Mouse (Mus musculus): ENCODE results near the gene Zfp93. TPM values are rescaled to one million over a fixed set of nuclear protein-coding genes. Genes with fewer than 3 reads are reported as not detected.

Gene Zfp93
- polyA plus RNA-seq, 1 experiment from 2014 or later, result 7.8 TPM

DNA sequence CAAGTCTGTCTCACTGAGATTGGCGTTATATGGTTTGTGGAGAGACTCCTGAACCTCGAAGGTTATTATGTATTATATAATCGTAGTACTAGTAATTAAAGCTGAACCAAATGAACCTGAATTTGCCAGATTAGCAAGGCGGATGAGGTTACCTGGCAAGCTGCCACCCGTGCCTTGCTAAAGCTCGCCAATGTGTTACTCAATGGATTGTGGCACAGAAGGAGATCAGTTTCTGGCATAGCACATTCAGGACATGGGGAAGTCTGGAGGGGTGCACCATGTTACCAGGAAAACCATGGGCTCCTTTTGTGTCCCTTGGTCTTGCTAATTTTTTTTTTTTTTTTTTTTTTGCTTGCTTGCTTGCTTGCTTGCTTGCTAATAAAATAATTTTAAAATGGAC, 55.0 kb downstream of the Zfp93 start:
- 88% methylated on average over 6 of the region's 6 CpGs for WGBS
- Histone ChIP-seq H3K4me2 (replicated peaks) (peak overlapping the region; percentile 53), H3K27ac (no peak overlapping the region), H3K9ac (replicated peaks) (no peak overlapping the region), H3K9me3 (peaks cover 10% of the 10 kb centered on the region), H3K27me3 (peaks cover 3% of the 10 kb centered on the region; the same call in 1 of the 2 replicates), H3K4me3 (replicated peaks) (no peak overlapping the region), H3K36me3 (no peaks in the 10 kb centered on the region), H3K4me1 (replicated peaks) (peaks cover 12% of the 10 kb centered on the region)
- ATAC-seq, result no peak

DNA sequence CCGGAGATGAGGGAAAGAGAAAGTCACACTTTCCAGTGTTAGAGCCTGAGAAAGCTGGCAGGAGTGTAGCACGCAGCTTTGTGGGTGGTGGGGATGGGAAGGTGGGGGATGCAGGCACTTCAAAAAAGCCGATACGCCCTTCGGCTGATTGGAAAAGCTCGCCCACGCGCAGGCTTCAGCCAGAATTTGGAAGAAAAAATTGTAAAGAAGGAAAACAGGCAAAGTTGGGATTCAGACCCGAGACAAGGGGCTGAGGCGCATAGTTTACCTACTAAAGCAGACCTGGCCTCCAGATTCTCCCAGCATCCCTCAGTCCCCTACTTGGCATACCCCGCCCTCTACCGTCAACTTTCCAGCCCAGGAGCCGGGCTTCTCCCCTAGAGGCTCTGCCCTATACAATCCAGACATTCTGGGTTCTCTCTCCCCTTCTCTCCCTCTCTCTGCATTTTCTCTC, 55.5 kb downstream of the Zfp93 start:
- Histone ChIP-seq H3K4me2 (replicated peaks) (peak overlapping the region; percentile 53), H3K27me3 (peaks cover 3% of the 10 kb centered on the region; the same call in 1 of the 2 replicates), H3K36me3 (no peaks in the 10 kb centered on the region), H3K4me1 (replicated peaks) (peaks cover 12% of the 10 kb centered on the region), H3K9me3 (peaks cover 10% of the 10 kb centered on the region), H3K27ac (no peak overlapping the region), H3K4me3 (replicated peaks) (peak overlapping the region; percentile 32), H3K9ac (replicated peaks) (peak overlapping the region; percentile 53)
- ATAC-seq, result peak; percentile 85
- WGBS, result 8% methylated on average over 13 of the region's 13 CpGs

DNA sequence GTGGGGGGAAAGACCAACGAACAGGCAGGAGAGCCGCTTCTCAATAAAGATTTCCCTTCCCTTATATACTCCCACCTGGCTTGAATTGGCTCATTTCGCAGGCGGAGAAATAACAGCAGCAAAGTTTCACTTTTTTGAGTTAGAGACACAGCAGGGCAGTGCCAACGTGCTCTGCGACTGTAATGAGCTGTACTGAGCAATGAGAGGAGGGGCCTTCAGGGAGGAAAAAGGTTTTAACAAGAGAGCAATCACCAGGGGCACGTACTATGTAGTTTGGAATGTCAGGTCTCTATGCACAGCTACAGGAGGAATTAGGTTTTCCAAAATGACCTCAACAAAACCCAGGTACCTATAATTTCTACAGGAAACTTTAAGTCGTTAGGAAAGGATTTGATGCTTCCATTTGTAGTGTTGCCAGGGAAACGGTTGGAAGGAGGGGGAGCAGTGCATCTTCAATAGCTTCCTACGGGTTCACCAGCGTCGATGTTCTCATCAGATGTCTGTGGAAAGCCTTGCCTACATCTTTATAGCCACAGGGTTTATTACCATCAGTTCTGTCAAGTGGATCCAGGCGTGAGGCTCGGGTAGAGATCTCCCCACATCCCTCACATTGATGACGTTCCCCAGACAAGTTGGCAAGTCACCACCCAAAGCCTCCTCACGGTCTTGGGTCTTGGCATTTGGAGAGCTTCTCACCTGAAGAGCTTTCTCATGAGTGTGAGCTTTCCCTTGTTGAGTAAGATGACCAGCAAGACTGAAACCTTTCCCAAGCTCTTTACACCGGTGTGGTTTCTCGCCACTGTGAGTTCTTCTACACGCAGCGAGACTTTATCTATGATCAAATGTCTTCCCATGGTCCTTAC, 56.3 kb downstream of the Zfp93 start:
- peak; percentile 76 for ATAC-seq
- Histone ChIP-seq H3K27me3 (peaks cover 3% of the 10 kb centered on the region; the same call in 1 of the 2 replicates), H3K36me3 (no peaks in the 10 kb centered on the region), H3K4me2 (replicated peaks) (peak overlapping the region; percentile 53), H3K9ac (replicated peaks) (no peak overlapping the region), H3K27ac (no peak overlapping the region), H3K4me1 (replicated peaks) (peaks cover 12% of the 10 kb centered on the region), H3K9me3 (peaks cover 10% of the 10 kb centered on the region), H3K4me3 (replicated peaks) (peak overlapping the region; percentile 32)
- whole genome bisulfite sequencing, result 36% methylated on average over 20 of the region's 20 CpGs

Other genes with a start within 250 kb of the Zfp93 start
- not detected in 2 replicates for gene Vmn1r183, start 217.2 kb upstream of the Zfp93 start, polyA plus RNA-seq (2015; fragmentation: Nextera tagmentation; extraction: Ambion mirVana)
- 33.6 and 35.2 TPM in 2 replicates for gene Zfp180, start 188.5 kb upstream of the Zfp93 start, polyA plus RNA-seq (2015; fragmentation: Nextera tagmentation; extraction: Ambion mirVana)
- gene Zfp112, start 158.1 kb upstream of the Zfp93 start, polyA plus RNA-seq (2015; fragmentation: Nextera tagmentation; extraction: Ambion mirVana), result 9.7 and 11.3 TPM in 2 replicates
- gene Zfp235, start 136.3 kb upstream of the Zfp93 start, polyA plus RNA-seq (2015; fragmentation: Nextera tagmentation; extraction: Ambion mirVana), result 20.6 and 21.4 TPM in 2 replicates
- gene Zfp114, start 95.4 kb upstream of the Zfp93 start, polyA plus RNA-seq (2015; fragmentation: Nextera tagmentation; extraction: Ambion mirVana), result 4.8 and 5.2 TPM in 2 replicates
- gene Zfp111, start 59.0 kb upstream of the Zfp93 start, polyA plus RNA-seq (2015; fragmentation: Nextera tagmentation; extraction: Ambion mirVana), result 5.7 and 9.2 TPM in 2 replicates
- gene Zfp109, start 32.9 kb upstream of the Zfp93 start, polyA plus RNA-seq (2015; fragmentation: Nextera tagmentation; extraction: Ambion mirVana), result 3.9 and 4.5 TPM in 2 replicates
- gene Zfp108, start 15.6 kb upstream of the Zfp93 start, polyA plus RNA-seq (2015; fragmentation: Nextera tagmentation; extraction: Ambion mirVana), result 4.6 and 5.1 TPM in 2 replicates
- gene Zfp61, start 30.8 kb downstream of the Zfp93 start, polyA plus RNA-seq (2015; fragmentation: Nextera tagmentation; extraction: Ambion mirVana), result 41.2 and 49.4 TPM in 2 replicates
- gene Zfp94, start 46.2 kb downstream of the Zfp93 start, polyA plus RNA-seq (2015; fragmentation: Nextera tagmentation; extraction: Ambion mirVana), result 19.4 and 22.0 TPM in 2 replicates
- gene Tescl, start 63.5 kb downstream of the Zfp93 start, polyA plus RNA-seq (2015; fragmentation: Nextera tagmentation; extraction: Ambion mirVana), result 0.40 TPM in 1 of 2 replicates, not detected in the other
- not detected in 2 replicates for gene Lypd5, start 78.8 kb downstream of the Zfp93 start, polyA plus RNA-seq (2015; fragmentation: Nextera tagmentation; extraction: Ambion mirVana)
- 0.40 and 0.66 TPM in 2 replicates for gene Kcnn4, start 99.8 kb downstream of the Zfp93 start, polyA plus RNA-seq (2015; fragmentation: Nextera tagmentation; extraction: Ambion mirVana)
- 32.9 and 33.5 TPM in 2 replicates for gene Smg9, start 129.2 kb downstream of the Zfp93 start, polyA plus RNA-seq (2015; fragmentation: Nextera tagmentation; extraction: Ambion mirVana)
- gene Irgc1, start 181.9 kb downstream of the Zfp93 start, polyA plus RNA-seq (2015; fragmentation: Nextera tagmentation; extraction: Ambion mirVana), result not detected in 2 replicates
- 1.0 and 1.2 TPM in 2 replicates for gene Plaur, start 192.1 kb downstream of the Zfp93 start, polyA plus RNA-seq (2015; fragmentation: Nextera tagmentation; extraction: Ambion mirVana)
- 52.4 and 67.8 TPM in 2 replicates for gene Cadm4, start 211.6 kb downstream of the Zfp93 start, polyA plus RNA-seq (2015; fragmentation: Nextera tagmentation; extraction: Ambion mirVana)
- 234 and 261 TPM in 2 replicates for gene Zfp428, start 236.6 kb downstream of the Zfp93 start, polyA plus RNA-seq (2015; fragmentation: Nextera tagmentation; extraction: Ambion mirVana)
- gene AC161166.1, start 242.0 kb downstream of the Zfp93 start, polyA plus RNA-seq (2015; fragmentation: Nextera tagmentation; extraction: Ambion mirVana), result 1.2 and 1.9 TPM in 2 replicates